Mouse (Mus musculus): ENCODE data around the gene Draxin. TPM values are rescaled to one million over a fixed set of nuclear protein-coding genes. Genes with fewer than 3 reads are reported as not detected.

Gene Draxin
- total and polyA plus RNA-seq, 2 experiments, result not detected

DNA sequence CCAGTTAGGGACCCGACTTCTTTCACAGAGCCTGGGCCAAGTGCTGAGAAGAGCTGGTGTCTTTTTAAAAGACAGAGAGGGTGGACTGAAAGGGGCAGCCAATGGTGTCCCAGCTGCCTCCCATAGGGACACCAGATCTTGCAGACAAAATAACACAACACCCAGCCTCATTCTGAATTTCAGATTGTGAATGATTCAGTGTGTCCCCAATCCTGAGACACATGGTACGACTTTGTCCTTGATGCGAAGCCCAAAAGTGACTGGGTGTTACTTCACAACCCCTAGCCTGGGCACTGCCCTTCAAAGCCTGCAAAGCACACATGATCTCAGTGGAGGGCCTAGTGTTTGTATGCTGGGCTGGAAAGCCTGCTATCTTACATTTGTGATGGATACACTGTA is 44.6 kb downstream of the Draxin start:
- Histone ChIP-seq H3K4me3 (ENCODE audit: insufficient read depth, low read depth, low read length) (no peak overlapping the region), H3K9ac (ENCODE audit: low read depth, low read length) (no peak overlapping the region), H3K27me3 (ENCODE audit: control insufficient read depth, insufficient read depth, low read length) (no peaks in the 10 kb centered on the region), H3K4me1 (ENCODE audit: control insufficient read depth, insufficient read depth, low read length) (no peaks in the 10 kb centered on the region), H3K79me2 (ENCODE audit: control insufficient read depth, insufficient read depth, low read length) (no peaks in the 10 kb centered on the region), H3K27ac (replicated peaks; ENCODE audit: insufficient read depth, low read depth, low read length) (peak overlapping the region; percentile 37; the same call in 1 of the 2 replicates), H3K36me3 (ENCODE audit: control insufficient read depth, insufficient read depth, low read length) (no peaks in the 10 kb centered on the region)
- TF ChIP-seq POLR2A (IDR thresholded peaks at IDR 0.05; ENCODE audit: extremely low read depth, insufficient read depth, low read length) (no peak), CTCF (IDR thresholded peaks at IDR 0.05; ENCODE audit: low read depth, low read length) (no peak)
- 84% methylated on average over 3 of the region's 3 CpGs for WGBS
- no peak for DNase-seq (ENCODE audit: extremely low read depth, low read depth, low spot score)

DNA sequence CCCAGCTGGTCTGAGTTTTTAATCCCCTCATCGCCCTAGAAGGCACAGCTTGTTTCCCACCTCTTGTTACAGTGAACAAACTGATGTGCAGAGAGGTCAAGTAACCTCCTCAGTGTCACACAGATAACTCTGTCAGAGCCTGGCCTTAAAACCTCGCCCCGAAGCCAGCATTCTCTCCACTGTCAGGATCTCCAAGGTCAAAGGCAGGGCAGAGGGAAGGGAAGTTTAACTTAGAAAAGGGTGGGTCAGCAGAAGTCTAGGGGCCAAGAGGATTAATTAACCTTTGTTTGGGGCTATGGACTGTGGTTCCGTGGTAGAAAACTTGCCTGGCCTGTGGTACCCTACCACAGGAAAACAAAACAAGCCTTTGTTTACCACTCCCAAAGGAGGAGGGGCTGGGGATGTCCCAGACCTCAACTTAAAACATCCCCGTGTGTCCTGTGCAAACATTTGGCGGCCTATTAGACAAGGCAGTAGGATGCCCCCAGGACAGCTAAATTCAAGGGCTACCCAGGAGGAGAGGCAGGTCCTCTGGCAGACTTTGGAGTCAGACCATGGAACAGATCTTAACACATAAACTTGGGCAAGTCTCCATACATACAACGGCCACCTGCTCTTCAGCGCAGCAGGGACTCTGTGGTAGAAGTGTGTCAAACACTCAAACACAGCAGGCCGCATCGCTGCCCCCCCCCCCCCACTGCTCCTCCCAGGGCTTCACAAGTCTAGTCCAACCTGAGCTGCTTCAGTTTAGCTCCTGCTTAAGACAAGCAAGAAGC is 45.2 kb downstream of the Draxin start:
- H3K27ac ChIP-seq (replicated peaks; ENCODE audit: insufficient read depth, low read depth, low read length), result peak overlapping the region; percentile 37
- WGBS, result 60% methylated on average over 10 of the region's 10 CpGs
- TF ChIP-seq CTCF (IDR thresholded peaks at IDR 0.05; ENCODE audit: low read depth, low read length) (no peak), POLR2A (IDR thresholded peaks at IDR 0.05; ENCODE audit: extremely low read depth, insufficient read depth, low read length) (no peak)
- no peaks in the 10 kb centered on the region for H3K79me2 ChIP-seq (ENCODE audit: control insufficient read depth, insufficient read depth, low read length)
- no peaks in the 10 kb centered on the region for H3K4me1 ChIP-seq (ENCODE audit: control insufficient read depth, insufficient read depth, low read length)
- H3K36me3 ChIP-seq (ENCODE audit: control insufficient read depth, insufficient read depth, low read length), result no peaks in the 10 kb centered on the region
- H3K27me3 ChIP-seq (ENCODE audit: control insufficient read depth, insufficient read depth, low read length), result no peaks in the 10 kb centered on the region
- DNase-seq (ENCODE audit: extremely low read depth, low read depth, low spot score), result peak; percentile 17
- no peak overlapping the region for H3K4me3 ChIP-seq (ENCODE audit: insufficient read depth, low read depth, low read length)
- no peak overlapping the region for H3K9ac ChIP-seq (ENCODE audit: low read depth, low read length)

- Histone ChIP-seq H3K27ac (replicated peaks; ENCODE audit: insufficient read depth, low read depth, low read length) (peak overlapping the region; percentile 30), H3K27me3 (ENCODE audit: control insufficient read depth, insufficient read depth, low read length) (no peaks in the 10 kb centered on the region), H3K4me1 (ENCODE audit: control insufficient read depth, insufficient read depth, low read length) (no peaks in the 10 kb centered on the region), H3K79me2 (ENCODE audit: control insufficient read depth, insufficient read depth, low read length) (no peaks in the 10 kb centered on the region), H3K9ac (ENCODE audit: low read depth, low read length) (no peak overlapping the region), H3K4me3 (ENCODE audit: insufficient read depth, low read depth, low read length) (no peak overlapping the region), H3K36me3 (ENCODE audit: control insufficient read depth, insufficient read depth, low read length) (no peaks in the 10 kb centered on the region)
- DNase-seq (ENCODE audit: extremely low read depth, low read depth, low spot score), result peak; percentile 16
- TF ChIP-seq CTCF (IDR thresholded peaks at IDR 0.05; ENCODE audit: low read depth, low read length) (no peak), POLR2A (IDR thresholded peaks at IDR 0.05; ENCODE audit: extremely low read depth, insufficient read depth, low read length) (no peak)
- WGBS, result 33% methylated on average over 8 of the region's 8 CpGs
Observed at GRCm38 (mm10) chr4:148084261-148084714, 46.2 kb downstream of the Draxin start.

DNA sequence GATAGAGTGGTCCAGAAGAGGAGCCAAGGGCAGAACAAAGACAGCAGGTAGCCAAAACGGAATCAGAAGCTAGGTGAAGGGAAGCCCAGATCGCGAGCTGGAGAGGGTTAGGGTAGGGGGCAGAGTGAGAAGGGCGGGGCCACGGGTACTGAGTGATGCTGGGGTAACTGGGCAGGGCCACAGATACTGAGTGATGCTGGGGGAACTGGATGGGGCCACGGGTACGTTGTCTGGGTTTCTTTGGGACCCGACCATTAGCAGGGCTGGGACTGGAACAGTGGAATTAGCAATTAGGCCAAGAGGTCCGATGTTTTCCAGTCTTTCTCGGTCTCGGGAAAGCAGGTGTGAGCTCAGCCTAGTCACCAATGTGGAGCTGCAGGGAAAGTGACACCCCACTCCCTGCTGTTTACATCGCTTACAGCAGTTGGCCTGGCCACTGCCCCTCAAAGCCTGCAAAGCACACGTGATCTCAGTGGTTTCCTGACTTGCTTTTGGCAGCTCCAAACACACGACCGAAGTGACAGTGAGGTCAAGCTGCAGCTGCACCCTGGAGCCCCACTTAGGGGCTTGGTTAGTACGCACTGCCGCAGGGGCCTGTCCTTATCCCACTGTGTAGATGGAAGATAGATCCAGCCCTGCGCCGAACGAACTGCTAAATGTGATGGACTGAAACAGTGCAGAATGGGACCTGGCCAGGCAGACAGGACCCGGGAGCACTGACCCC is 47.2 kb downstream of the Draxin start:
- no peak overlapping the region for H3K4me3 ChIP-seq (ENCODE audit: insufficient read depth, low read depth, low read length)
- H3K4me1 ChIP-seq (ENCODE audit: control insufficient read depth, insufficient read depth, low read length), result no peaks in the 10 kb centered on the region
- WGBS, result 58% methylated on average over 21 of the region's 21 CpGs
- DNase-seq (ENCODE audit: extremely low read depth, low read depth, low spot score), result no peak
- H3K79me2 ChIP-seq (ENCODE audit: control insufficient read depth, insufficient read depth, low read length), result no peaks in the 10 kb centered on the region
- H3K27ac ChIP-seq (replicated peaks; ENCODE audit: insufficient read depth, low read depth, low read length), result peak overlapping the region; percentile 17; the same call in 1 of the 2 replicates
- H3K36me3 ChIP-seq (ENCODE audit: control insufficient read depth, insufficient read depth, low read length), result no peaks in the 10 kb centered on the region
- no peak for TF ChIP-seq CTCF (IDR thresholded peaks at IDR 0.05; ENCODE audit: low read depth, low read length)
- no peak for TF ChIP-seq POLR2A (IDR thresholded peaks at IDR 0.05; ENCODE audit: extremely low read depth, insufficient read depth, low read length)
- H3K9ac ChIP-seq (ENCODE audit: low read depth, low read length), result no peak overlapping the region
- H3K27me3 ChIP-seq (ENCODE audit: control insufficient read depth, insufficient read depth, low read length), result no peaks in the 10 kb centered on the region

DNA sequence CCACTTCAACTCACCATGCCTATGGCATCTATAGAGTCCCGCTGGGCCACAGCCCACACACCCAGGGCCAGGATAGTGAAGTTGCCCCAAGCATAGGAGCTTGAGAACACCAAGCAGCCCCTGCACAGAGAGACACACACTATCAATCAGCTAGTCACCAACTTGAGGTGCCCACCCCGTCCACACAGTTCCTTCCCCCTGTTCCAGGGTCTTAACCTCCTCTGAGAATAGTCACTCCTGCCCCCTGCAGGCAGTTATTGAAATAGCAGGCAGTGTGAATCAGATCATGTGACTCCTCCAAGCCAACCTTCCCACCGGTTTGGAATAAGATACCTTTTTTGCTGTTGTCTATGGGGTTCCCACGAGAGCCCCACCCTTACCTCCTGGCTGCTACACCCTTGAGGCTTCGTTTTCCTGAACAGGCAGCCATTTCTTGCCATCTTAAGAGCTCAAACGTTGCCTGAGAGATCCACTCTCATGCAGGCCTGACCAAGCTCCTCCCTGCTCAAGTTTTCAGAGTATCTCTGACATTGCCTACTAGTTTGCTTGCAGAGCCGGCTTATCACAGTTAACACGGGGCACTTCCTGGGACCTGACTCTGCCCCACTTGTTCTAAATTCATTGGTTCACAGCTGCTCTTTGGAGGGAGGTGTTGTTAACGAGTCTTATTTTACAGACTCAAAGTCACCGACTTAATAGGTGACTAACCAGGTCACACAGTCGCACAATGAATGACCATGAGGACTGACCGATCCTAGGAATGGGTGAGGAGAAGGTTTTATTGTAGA is 48.0 kb downstream of the Draxin start:
- Histone ChIP-seq H3K9ac (ENCODE audit: low read depth, low read length) (no peak overlapping the region), H3K27me3 (ENCODE audit: control insufficient read depth, insufficient read depth, low read length) (no peaks in the 10 kb centered on the region), H3K79me2 (ENCODE audit: control insufficient read depth, insufficient read depth, low read length) (no peaks in the 10 kb centered on the region), H3K36me3 (ENCODE audit: control insufficient read depth, insufficient read depth, low read length) (no peaks in the 10 kb centered on the region), H3K4me1 (ENCODE audit: control insufficient read depth, insufficient read depth, low read length) (no peaks in the 10 kb centered on the region), H3K27ac (replicated peaks; ENCODE audit: insufficient read depth, low read depth, low read length) (no peak overlapping the region), H3K4me3 (ENCODE audit: insufficient read depth, low read depth, low read length) (no peak overlapping the region)
- TF ChIP-seq POLR2A (IDR thresholded peaks at IDR 0.05; ENCODE audit: extremely low read depth, insufficient read depth, low read length) (no peak), CTCF (IDR thresholded peaks at IDR 0.05; ENCODE audit: low read depth, low read length) (peak; percentile 43)
- DNase-seq (ENCODE audit: extremely low read depth, low read depth, low spot score), result peak; percentile 22
- 46% methylated on average over 12 of the region's 12 CpGs for WGBS
